Comparison of ENCODE assay signal across 8 mouse cellular contexts in the genomic region with DNA sequence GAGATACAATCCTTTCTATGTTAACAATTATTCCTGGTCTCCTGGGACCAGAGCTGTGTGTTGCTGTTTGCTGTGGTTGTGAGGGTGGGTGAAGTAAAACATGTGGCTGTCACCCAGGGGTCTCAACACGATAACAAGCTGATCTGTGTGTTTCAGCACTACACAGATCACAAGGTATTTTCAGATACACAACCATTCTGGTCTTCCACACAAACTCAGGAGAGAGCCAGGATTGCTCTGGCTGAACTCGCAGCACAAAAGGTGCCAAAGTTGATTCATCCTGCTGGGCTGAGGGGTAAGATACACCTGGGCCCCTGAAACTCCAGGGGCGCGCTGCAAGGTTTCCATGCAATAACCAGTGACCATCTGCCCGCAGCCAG. TPM values are rescaled to one million over a fixed set of nuclear protein-coding genes. Genes with fewer than 3 reads are reported as not detected.
A peak's percentile ranks its signal among the peaks of the same experiment; 100 is the strongest.
DNase-seq lines count a peak whose midpoint lies in the region; ATAC-seq and TF ChIP-seq lines count a peak whose summit lies in the region.

No protein-coding gene starts in this region.

- no peaks in the 10 kb centered on the region for H3K9me3 ChIP-seq in lung, embryonic 14.5 days (ENCODE audit: low read depth, low read length)
- H3K9me3 ChIP-seq in forebrain, embryonic 12.5 days: no peaks in the 10 kb centered on the region
- H3K9me3 ChIP-seq in limb, embryonic 10.5 days (replicated peaks): no peaks in the 10 kb centered on the region
- H3K9me3 ChIP-seq in neural tube, embryonic 15.5 days (replicated peaks): no peaks in the 10 kb centered on the region

- peak overlapping the region; percentile 95 for H3K4me2 ChIP-seq in lung, embryonic 14.5 days
- peak overlapping the region; percentile 97 for H3K4me2 ChIP-seq in forebrain, embryonic 12.5 days
- H3K4me2 ChIP-seq in neural tube, embryonic 15.5 days: peak overlapping the region; percentile 92

- peaks cover 30% of the 10 kb centered on the region for H3K27me3 ChIP-seq in lung, embryonic 14.5 days (ENCODE audit: insufficient read depth, low read length)
- peaks cover 6% of the 10 kb centered on the region for H3K27me3 ChIP-seq in forebrain, embryonic 12.5 days
- peaks cover 46% of the 10 kb centered on the region for H3K27me3 ChIP-seq in limb, embryonic 10.5 days (ENCODE audit: low read depth, poor library complexity, severe bottlenecking)
- peaks cover 11% of the 10 kb centered on the region for H3K27me3 ChIP-seq in neural tube, embryonic 15.5 days (replicated peaks)

- no peaks in the 10 kb centered on the region for H3K4me1 ChIP-seq in lung, embryonic 14.5 days (ENCODE audit: insufficient read depth)
- peaks cover 3% of the 10 kb centered on the region; the same call in 1 of the 2 replicates for H3K4me1 ChIP-seq in lung, adult 2 months (ENCODE audit: control insufficient read depth, insufficient read depth, low read length)
- peaks cover 19% of the 10 kb centered on the region for H3K4me1 ChIP-seq in forebrain, embryonic 12.5 days
- H3K4me1 ChIP-seq in limb, embryonic 10.5 days: peaks cover 13% of the 10 kb centered on the region
- H3K4me1 ChIP-seq in neural tube, embryonic 15.5 days: peaks cover 14% of the 10 kb centered on the region

- H3K27ac ChIP-seq in lung, embryonic 14.5 days (ENCODE audit: low read depth): no peak overlapping the region
- H3K27ac ChIP-seq in forebrain, embryonic 12.5 days: peak overlapping the region; percentile 71; the same call in 1 of the 2 replicates
- peak overlapping the region; percentile 83; the same call in 1 of the 2 replicates for H3K27ac ChIP-seq in limb, embryonic 10.5 days
- H3K27ac ChIP-seq in neural tube, embryonic 15.5 days (replicated peaks): peak overlapping the region; percentile 64

- peak overlapping the region; percentile 46 for H3K4me3 ChIP-seq in lung, embryonic 14.5 days (ENCODE audit: low read depth, low read length)
- H3K4me3 ChIP-seq in lung, adult 2 months (replicated peaks; ENCODE audit: extremely low read depth, low read depth, low read length): no peak overlapping the region
- H3K4me3 ChIP-seq in forebrain, embryonic 12.5 days (replicated peaks): peak overlapping the region; percentile 57
- peak overlapping the region; percentile 66 for H3K4me3 ChIP-seq in limb, embryonic 10.5 days
- H3K4me3 ChIP-seq in neural tube, embryonic 15.5 days (replicated peaks): peak overlapping the region; percentile 54

- TF ChIP-seq POLR2A in lung, adult 2 months (IDR thresholded peaks at IDR 0.05; ENCODE audit: borderline replicate concordance, extremely low read depth, low read depth, low read length): no peak

- no peak for TF ChIP-seq CTCF in lung, embryonic 14.5 days (IDR thresholded peaks at IDR 0.05; ENCODE audit: low read depth)
- no peak for TF ChIP-seq CTCF in lung, adult 2 months (IDR thresholded peaks at IDR 0.05; ENCODE audit: insufficient read depth, low read length)

- 9% methylated on average over 5 of the region's 5 CpGs for WGBS in lung, embryonic 14.5 days
- 20% methylated on average over 5 of the region's 5 CpGs for WGBS in lung, adult 2 months
- 24% methylated on average over 5 of the region's 5 CpGs for WGBS in forebrain, embryonic 12.5 days
- 19% methylated on average over 5 of the region's 5 CpGs for WGBS in limb, embryonic 10.5 days
- WGBS in neural tube, embryonic 15.5 days: 14% methylated on average over 5 of the region's 5 CpGs

- H3K9ac ChIP-seq in lung, embryonic 14.5 days: peak overlapping the region; percentile 48
- H3K9ac ChIP-seq in forebrain, embryonic 12.5 days: peak overlapping the region; percentile 72
- peak overlapping the region; percentile 54 for H3K9ac ChIP-seq in neural tube, embryonic 15.5 days (replicated peaks)

- DNase-seq in lung, embryonic 14.5 days: no peak
- DNase-seq in lung, adult 2 months: no peak
- DNase-seq in limb, embryonic 10.5 days (ENCODE audit: low spot score): no peak
- no peak for DNase-seq in cerebellum, adult 11-12 months

- ATAC-seq in lung, embryonic 14.5 days (ENCODE audit: insufficient read depth): no peak
- ATAC-seq in forebrain, embryonic 12.5 days (ENCODE audit: low FRiP score): no peak
- ATAC-seq in neural tube, embryonic 15.5 days (ENCODE audit: low FRiP score): no peak; the same call in 1 of the 2 replicates
- ATAC-seq in CD4-positive, CD25-positive, alpha-beta regulatory T cell, adult 4 months: no peak
- no peak for ATAC-seq in cerebellum, adult (ENCODE audit: insufficient number of reproducible peaks, low FRiP score, low TSS enrichment)

- H3K36me3 ChIP-seq in lung, embryonic 14.5 days (ENCODE audit: insufficient read depth): no peaks in the 10 kb centered on the region
- peaks cover 34% of the 10 kb centered on the region for H3K36me3 ChIP-seq in forebrain, embryonic 12.5 days (replicated peaks)
- no peaks in the 10 kb centered on the region for H3K36me3 ChIP-seq in limb, embryonic 10.5 days
- H3K36me3 ChIP-seq in neural tube, embryonic 15.5 days: no peaks in the 10 kb centered on the region

RNA-seq across cellular contexts. Expression of a gene that starts 54.5 kb away (rescaled TPM):
- polyA plus RNA-seq in lung, embryonic 14.5 days (2014; fragmentation: Nextera tagmentation; extraction: Ambion mirVana): 1.0 and 1.3 TPM in 2 replicates
- 1.1 and 2.3 TPM in 2 replicates for polyA plus RNA-seq in lung, adult 2 months (2012; rRNA removed)
- 8.4 and 10.2 TPM in 2 replicates for polyA plus RNA-seq in forebrain, embryonic 12.5 days (2016; fragmentation: Nextera tagmentation; extraction: Ambion mirVana)
- 0.63 and 0.77 TPM in 2 replicates for polyA plus RNA-seq in limb, embryonic 10.5 days (2016; fragmentation: Nextera tagmentation; extraction: Ambion mirVana)
- 2.8 and 3.0 TPM in 2 replicates for polyA plus RNA-seq in neural tube, embryonic 15.5 days (2015; fragmentation: Nextera tagmentation; extraction: Ambion mirVana)
- polyA plus RNA-seq in CD4-positive, CD25-positive, alpha-beta regulatory T cell, adult 4 months (2017; shearing (Covaris generic)): not detected
